Mouse (Mus musculus): ENCODE measurements around the gene Scn4b. TPM values are rescaled to one million over a fixed set of nuclear protein-coding genes. Genes with fewer than 3 reads are reported as not detected.

Scn4b gene
- polyA plus RNA-seq, 1 experiment = 0.91 TPM

GRCm38 (mm10) chr9:45183266-45183665 is 45.1 kb downstream of the Scn4b start:
- Histone ChIP-seq H3K4me1 (ENCODE audit: control insufficient read depth, insufficient read depth, insufficient read length) (peaks cover 11% of the 10 kb centered on the region; the same call in 1 of the 2 replicates), H3K27ac (ENCODE audit: insufficient read depth, low read length) (no peak overlapping the region), H3K4me3 (ENCODE audit: extremely low read depth, insufficient read depth, insufficient read length) (no peak overlapping the region), H3K36me3 (ENCODE audit: control insufficient read depth, insufficient read depth, low read length) (no peaks in the 10 kb centered on the region), H3K27me3 (ENCODE audit: control insufficient read depth, insufficient read depth, low read length) (no peaks in the 10 kb centered on the region)
- 74% methylated on average over 6 of the region's 6 CpGs for WGBS
- TF ChIP-seq POLR2A (IDR thresholded peaks at IDR 0.05; ENCODE audit: low read depth, low read length) (no peak), CTCF (IDR thresholded peaks at IDR 0.05; ENCODE audit: extremely low read depth, insufficient read depth, insufficient read length, insufficient replicate concordance) (no peak)
- DNase-seq (ENCODE audit: low read depth in 1 of 2, low spot score in 2 of 2) = no peak

DNA sequence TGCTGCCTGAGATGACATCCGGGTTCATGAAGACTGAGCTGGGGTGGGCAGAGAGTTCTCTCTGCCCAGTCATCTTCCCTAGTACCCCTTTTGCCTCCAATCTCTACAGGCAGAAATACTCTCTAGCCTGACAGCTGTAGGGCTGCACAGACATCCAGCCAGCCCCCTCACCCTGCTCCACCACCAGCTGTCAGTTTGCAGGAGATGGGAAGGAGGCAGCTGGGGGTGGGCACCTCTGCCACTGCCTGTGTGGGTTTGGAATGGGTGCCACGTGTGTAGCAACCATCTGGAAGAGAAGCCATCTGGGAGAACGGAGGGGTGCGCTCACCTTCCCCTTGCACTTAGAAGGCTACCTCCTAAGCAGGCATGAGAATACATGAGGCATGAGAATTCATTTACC is 47.1 kb downstream of the Scn4b start:
- H3K27me3 ChIP-seq (ENCODE audit: control insufficient read depth, insufficient read depth, low read length) = no peaks in the 10 kb centered on the region
- H3K4me3 ChIP-seq (ENCODE audit: extremely low read depth, insufficient read depth, insufficient read length) = no peak overlapping the region
- DNase-seq (ENCODE audit: low read depth in 1 of 2, low spot score in 2 of 2) = no peak
- H3K4me1 ChIP-seq (ENCODE audit: control insufficient read depth, insufficient read depth, insufficient read length) = peaks cover 11% of the 10 kb centered on the region; the same call in 1 of the 2 replicates
- no peaks in the 10 kb centered on the region for H3K36me3 ChIP-seq (ENCODE audit: control insufficient read depth, insufficient read depth, low read length)
- TF ChIP-seq CTCF (IDR thresholded peaks at IDR 0.05; ENCODE audit: extremely low read depth, insufficient read depth, insufficient read length, insufficient replicate concordance) = no peak
- no peak for TF ChIP-seq POLR2A (IDR thresholded peaks at IDR 0.05; ENCODE audit: low read depth, low read length)
- 36% methylated on average over 4 of the region's 4 CpGs for whole genome bisulfite sequencing
- H3K27ac ChIP-seq (ENCODE audit: insufficient read depth, low read length) = no peak overlapping the region

GRCm38 (mm10) chr9:45188570-45189563 is 50.7 kb downstream of the Scn4b start:
- H3K27ac ChIP-seq (ENCODE audit: insufficient read depth, low read length) = no peak overlapping the region
- no peak overlapping the region for H3K4me3 ChIP-seq (ENCODE audit: extremely low read depth, insufficient read depth, insufficient read length)
- 46% methylated on average over 10 of the region's 10 CpGs for WGBS
- no peaks in the 10 kb centered on the region for H3K36me3 ChIP-seq (ENCODE audit: control insufficient read depth, insufficient read depth, low read length)
- no peak for TF ChIP-seq CTCF (IDR thresholded peaks at IDR 0.05; ENCODE audit: extremely low read depth, insufficient read depth, insufficient read length, insufficient replicate concordance)
- no peak for TF ChIP-seq POLR2A (IDR thresholded peaks at IDR 0.05; ENCODE audit: low read depth, low read length)
- H3K4me1 ChIP-seq (ENCODE audit: control insufficient read depth, insufficient read depth, insufficient read length) = peaks cover 3% of the 10 kb centered on the region; the same call in 1 of the 2 replicates
- H3K27me3 ChIP-seq (ENCODE audit: control insufficient read depth, insufficient read depth, low read length) = no peaks in the 10 kb centered on the region
- DNase-seq (ENCODE audit: low read depth in 1 of 2, low spot score in 2 of 2) = no peak

GRCm38 (mm10) chr9:45189661-45190174 is 51.5 kb downstream of the Scn4b start:
- DNase-seq (ENCODE audit: low read depth in 1 of 2, low spot score in 2 of 2) = no peak
- TF ChIP-seq CTCF (IDR thresholded peaks at IDR 0.05; ENCODE audit: extremely low read depth, insufficient read depth, insufficient read length, insufficient replicate concordance) (no peak), POLR2A (IDR thresholded peaks at IDR 0.05; ENCODE audit: low read depth, low read length) (no peak)
- no peak overlapping the region for H3K27ac ChIP-seq (ENCODE audit: insufficient read depth, low read length)
- H3K4me3 ChIP-seq (ENCODE audit: extremely low read depth, insufficient read depth, insufficient read length) = no peak overlapping the region
- H3K36me3 ChIP-seq (ENCODE audit: control insufficient read depth, insufficient read depth, low read length) = no peaks in the 10 kb centered on the region
- no peaks in the 10 kb centered on the region for H3K4me1 ChIP-seq (ENCODE audit: control insufficient read depth, insufficient read depth, insufficient read length)
- no peaks in the 10 kb centered on the region for H3K27me3 ChIP-seq (ENCODE audit: control insufficient read depth, insufficient read depth, low read length)
- WGBS = 33% methylated on average over 4 of the region's 4 CpGs

GRCm38 (mm10) chr9:45195468-45195867 is 57.3 kb downstream of the Scn4b start:
- no peak for TF ChIP-seq CTCF (IDR thresholded peaks at IDR 0.05; ENCODE audit: extremely low read depth, insufficient read depth, insufficient read length, insufficient replicate concordance)
- TF ChIP-seq POLR2A (IDR thresholded peaks at IDR 0.05; ENCODE audit: low read depth, low read length) = no peak
- Histone ChIP-seq H3K36me3 (ENCODE audit: control insufficient read depth, insufficient read depth, low read length) (no peaks in the 10 kb centered on the region), H3K4me3 (ENCODE audit: extremely low read depth, insufficient read depth, insufficient read length) (no peak overlapping the region), H3K4me1 (ENCODE audit: control insufficient read depth, insufficient read depth, insufficient read length) (no peaks in the 10 kb centered on the region), H3K27me3 (ENCODE audit: control insufficient read depth, insufficient read depth, low read length) (no peaks in the 10 kb centered on the region), H3K27ac (ENCODE audit: insufficient read depth, low read length) (no peak overlapping the region)
- DNase-seq (ENCODE audit: low read depth in 1 of 2, low spot score in 2 of 2) = no peak
- WGBS = 78% methylated on average over 4 of the region's 4 CpGs

- no peaks in the 10 kb centered on the region for H3K36me3 ChIP-seq (ENCODE audit: control insufficient read depth, insufficient read depth, low read length)
- no peak for DNase-seq (ENCODE audit: low read depth in 1 of 2, low spot score in 2 of 2)
- H3K27me3 ChIP-seq (ENCODE audit: control insufficient read depth, insufficient read depth, low read length) = no peaks in the 10 kb centered on the region
- no peaks in the 10 kb centered on the region for H3K4me1 ChIP-seq (ENCODE audit: control insufficient read depth, insufficient read depth, insufficient read length)
- H3K27ac ChIP-seq (ENCODE audit: insufficient read depth, low read length) = no peak overlapping the region
- H3K4me3 ChIP-seq (ENCODE audit: extremely low read depth, insufficient read depth, insufficient read length) = no peak overlapping the region
- no peak for TF ChIP-seq POLR2A (IDR thresholded peaks at IDR 0.05; ENCODE audit: low read depth, low read length)
- no peak for TF ChIP-seq CTCF (IDR thresholded peaks at IDR 0.05; ENCODE audit: extremely low read depth, insufficient read depth, insufficient read length, insufficient replicate concordance)
- WGBS = 70% methylated on average over 8 of the region's 8 CpGs
These were observed 58.1 kb downstream of the Scn4b start for GRCm38 (mm10) chr9:45196125-45196830.

All from spleen, adult 2 months (tissue).